Mouse (Mus musculus) left cerebral cortex, adult 9 months (tissue): ENCODE measurements around the gene Neu1.
"Not testable (repeated sequence)": the region's sequence is repeated elsewhere in the genome, so short reads cannot be mapped to it uniquely, and the experiment has no call there.

Experiments used
- DNase-seq, 2 experiments: peaks; one replicate each; pipeline ENCODE4 v3.0.0; 2022; ENCODE audit warnings: low spot score in 2 of 2

The Neu1 gene

DNA sequence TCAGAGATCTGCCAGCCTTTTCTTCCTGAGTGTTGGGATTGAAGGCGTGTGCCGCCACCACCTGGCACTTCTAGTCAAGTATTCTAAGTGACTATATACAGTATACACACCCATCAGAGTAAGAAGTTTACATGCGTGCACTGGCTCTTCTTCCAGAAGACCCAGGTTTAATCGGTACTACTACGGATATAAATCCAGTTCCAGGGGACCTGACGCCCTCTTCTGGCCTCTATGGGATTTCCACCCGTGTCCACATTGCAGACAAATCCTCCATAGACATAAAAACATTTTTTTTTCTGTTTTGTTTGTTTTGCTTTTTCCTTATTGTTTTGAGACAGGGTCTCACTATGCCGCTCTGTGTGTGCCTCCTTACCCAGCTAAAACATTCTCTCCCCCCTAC, 16.6 kb downstream of the Neu1 start:
- no peak for DNase-seq

DNA sequence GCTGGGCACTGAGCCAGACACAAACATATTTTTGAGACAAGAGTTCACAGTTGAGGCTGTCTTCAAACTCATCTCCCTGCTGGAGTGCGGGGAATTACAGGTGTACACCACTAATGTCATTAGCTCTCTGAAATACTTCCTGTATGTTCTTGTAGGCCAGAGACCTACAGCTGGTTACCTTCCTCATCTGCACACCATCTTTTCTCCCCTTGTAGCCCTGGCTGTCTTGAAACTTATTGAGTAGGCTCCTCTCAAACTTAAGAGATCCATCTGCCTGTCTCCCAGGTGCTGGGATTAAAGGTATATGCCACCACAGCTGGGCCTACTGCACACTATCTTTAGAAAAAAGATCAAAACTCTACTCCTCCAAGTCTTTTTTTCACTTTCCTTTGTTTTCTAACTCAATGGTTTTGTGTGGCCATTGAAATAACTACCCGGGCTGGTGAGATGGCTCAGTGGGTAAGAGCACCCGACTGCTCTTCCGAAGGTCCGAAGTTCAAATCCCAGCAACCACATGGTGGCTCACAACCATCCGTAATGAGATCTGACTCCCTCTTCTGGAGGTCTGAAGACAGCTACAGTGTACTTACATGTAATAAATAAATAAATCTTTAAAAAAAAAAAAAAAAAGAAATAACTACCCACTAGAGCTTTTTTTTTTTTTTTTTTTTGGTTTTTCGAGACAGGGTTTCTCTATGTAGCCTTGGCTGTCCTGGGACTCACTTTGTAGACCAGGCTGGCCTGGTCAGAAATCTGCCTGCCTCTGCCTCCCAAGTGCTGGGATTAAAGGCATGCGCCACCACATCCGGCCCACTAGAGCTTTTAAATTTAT, 17.9 kb downstream of the Neu1 start:
- not testable (repeated sequence) for DNase-seq

DNA sequence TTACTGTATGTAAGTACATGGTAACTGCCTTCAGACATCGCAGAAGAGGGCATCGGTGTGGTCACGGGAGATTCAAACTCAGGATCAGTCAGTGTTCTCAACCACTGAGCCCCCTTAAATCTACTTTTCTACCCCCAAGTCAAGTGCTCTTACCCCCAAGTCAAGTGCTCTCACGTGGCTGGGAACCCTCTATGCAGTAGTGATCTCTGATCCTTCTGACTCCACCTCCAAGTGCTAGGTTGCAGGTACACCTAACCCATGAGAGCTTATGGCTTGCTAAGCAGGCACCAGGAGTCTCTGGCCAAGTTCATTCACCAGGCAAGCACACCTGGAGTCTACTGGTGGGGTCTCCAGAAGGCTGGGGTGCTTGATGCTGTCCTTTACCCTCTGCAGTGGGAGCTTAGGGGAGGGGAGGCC, 18.5 kb downstream of the Neu1 start:
- no peak for DNase-seq

DNA sequence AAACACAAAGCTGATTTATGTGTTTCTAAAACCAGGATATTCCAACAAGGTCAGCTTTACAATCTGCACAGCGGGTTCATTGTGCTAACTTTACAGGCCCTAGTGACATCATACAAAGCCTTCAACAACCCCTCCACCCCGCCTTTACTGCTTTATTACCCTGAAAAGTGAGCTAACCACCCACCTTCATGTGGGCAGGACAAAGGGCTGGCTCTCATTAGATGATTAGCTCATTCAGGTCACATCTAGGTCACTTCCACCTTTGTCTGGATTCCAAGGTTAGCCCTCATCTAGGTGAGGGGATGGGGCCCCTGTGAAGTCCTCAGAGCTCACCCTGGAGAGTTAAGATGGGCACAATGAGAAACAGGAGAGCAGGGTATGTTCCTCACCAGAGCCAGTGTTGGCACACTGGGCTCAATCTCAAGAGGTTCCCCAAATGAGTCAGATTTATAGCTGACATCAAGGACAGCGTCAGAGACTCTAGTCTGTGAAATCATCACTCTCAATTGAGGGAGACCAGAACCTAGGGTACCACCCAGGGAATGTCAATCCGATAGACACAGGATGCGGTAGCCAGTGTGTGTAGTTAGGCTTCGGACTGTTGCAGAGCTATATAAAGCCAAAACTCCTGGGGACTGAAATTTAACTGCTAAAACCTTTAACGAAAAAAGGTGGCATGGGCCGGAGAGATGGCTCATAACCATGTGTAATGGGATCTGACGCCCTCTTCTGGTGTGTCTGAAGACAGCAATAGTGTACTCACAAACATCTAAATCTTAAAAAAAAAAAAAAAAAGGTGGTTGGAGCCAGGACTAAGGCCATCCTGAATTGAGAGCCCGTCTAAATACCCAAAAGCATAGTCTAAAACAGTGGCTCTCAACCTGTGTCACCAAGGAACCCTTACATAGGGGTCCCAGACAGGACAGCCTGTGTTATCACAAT, 19.7 kb downstream of the Neu1 start:
- DNase-seq: no peak

DNA sequence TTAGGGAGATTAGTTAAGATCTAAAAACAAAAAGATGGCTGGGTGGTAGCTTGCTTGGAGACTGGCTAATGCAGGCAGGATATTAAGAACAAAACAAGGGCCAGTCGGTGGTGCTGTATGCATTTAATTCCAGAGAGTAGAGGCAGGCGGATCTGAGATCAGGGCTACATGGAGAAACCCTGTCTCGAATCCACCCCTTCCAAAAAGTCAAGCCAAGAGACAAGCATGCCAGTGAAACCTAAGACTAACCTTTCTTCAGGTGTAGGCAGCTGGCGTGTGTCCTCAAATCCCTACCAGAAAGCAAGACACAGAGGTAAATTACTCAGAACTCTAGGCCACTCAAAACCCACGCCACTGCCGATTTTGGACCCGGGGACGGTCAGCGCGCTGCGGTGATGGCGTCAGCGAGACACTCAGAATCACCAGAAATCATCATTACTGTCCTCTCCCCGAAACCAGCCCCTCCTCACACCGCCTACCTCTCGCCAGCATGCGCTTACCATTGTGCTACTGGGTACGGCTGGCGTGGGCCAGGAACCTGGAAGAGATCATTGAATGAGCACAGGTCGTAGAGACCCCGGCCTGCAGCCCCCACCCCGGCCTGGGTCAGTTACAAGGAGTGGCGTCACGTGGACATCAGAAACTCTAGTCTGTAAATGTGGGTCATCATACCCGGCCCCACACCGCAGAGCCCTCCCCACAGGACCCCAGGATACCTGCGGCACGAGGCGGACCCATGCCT, 20.8 kb downstream of the Neu1 start:
- peak in 1 of 2 experiments; percentile 50 for DNase-seq

DNA sequence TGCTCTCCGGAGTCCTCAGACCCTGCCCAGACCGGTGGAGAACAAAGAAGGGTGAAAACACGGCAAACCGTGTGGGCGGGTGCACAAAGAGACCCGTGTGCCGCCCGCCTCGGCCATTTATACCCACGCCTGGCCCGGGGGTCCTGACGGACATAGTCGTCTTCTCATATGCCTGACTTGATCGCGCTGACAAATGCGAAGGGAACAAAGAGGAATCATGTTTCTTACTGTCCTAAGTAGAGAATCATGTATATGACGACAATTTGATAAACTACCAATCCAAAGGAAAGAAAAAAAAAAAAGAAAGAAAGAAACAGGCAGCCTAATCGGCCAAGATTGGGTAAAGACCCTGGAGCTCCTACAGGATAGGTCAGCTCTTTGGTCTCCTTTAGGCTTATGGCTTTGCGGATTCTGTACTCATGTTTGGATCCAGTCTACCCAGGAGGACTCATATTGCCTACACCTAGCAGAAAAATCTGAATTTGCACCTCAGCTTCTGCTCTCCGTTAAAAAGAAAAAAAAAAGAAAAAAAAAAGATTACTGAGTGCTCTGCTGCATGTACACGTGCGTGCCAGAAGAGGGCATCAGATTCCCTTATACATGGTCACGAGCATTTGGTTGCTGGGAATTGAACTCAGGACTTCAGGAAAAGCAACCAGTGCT, 21.5 kb downstream of the Neu1 start:
- DNase-seq: peak; percentile 52 to 77

DNA sequence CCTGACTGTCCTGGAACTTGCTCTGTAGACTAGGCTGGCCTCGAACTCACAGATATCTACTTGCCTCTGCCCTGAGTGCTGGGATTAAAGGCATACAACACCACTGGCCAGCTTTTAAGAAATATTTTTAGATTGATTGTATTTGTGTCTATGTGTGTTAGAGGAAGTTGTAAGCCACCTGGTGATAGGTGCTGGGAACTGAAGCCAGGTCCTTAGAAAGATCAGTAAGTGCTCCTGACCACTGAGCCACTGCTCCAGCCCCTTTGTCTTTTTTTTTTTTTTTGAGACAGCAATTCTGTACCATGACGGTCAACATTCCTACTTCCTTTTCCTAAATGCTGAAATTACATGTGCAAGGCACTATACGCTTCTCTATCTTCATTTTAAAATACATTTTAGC, 22.2 kb downstream of the Neu1 start:
- DNase-seq: no peak

DNA sequence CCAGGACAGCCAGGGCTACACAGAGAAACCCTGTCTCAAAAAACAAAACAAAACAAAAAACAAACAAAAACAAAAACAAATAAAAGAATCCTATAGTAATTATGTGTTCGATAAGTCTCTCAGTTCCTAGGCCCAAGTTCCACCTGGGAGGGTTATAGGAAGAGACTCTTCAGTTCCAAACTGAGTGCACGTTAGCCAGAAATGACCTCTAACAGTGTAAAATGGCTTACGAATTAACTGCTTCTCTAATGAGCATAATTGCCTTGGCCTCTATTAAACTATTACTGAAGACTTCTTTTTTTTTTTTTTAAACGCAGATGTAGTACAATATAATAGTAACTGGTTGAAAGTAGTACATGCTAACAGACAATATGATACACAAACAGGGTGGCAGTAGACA, 22.9 kb downstream of the Neu1 start:
- DNase-seq: no peak

DNA sequence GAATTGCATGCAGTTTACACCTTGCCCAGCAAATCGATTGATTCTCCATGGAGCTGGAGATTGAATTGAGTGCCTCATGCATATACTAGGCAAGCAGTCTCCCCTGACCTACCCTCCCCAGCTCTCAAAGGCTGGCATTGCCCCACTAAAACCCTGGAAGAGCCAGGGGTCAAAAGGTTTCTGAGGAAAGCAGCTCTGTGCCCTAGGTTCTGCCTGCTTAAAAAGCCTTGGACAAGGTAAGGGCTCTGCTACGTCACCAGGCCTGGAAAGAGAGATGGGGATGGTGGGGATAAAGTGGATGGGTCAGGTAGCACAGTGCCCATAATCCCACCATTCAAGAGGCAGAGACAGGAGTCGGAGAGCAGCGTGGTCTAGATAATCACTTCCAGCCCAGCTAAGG, 23.8 kb downstream of the Neu1 start:
- no peak for DNase-seq

DNA sequence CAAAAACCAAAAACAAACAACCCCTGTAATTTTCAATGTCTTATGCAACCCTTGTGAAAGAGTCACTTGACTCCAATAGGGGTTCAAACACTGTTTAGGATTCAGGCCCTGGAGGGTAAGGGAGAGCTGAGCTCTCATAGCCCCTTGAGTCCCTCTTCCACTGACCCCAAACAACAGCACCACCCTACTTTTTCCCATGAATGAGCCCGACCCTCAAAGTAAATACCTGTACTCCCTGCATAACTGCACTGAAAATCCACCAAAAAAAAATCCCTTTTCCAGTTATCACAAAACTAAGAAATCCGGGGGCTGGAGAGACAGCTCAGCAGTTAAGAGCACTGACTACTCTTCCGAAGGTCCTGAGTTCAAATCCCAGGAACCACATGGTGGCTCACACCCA, 24.8 kb downstream of the Neu1 start:
- DNase-seq: no peak

DNA sequence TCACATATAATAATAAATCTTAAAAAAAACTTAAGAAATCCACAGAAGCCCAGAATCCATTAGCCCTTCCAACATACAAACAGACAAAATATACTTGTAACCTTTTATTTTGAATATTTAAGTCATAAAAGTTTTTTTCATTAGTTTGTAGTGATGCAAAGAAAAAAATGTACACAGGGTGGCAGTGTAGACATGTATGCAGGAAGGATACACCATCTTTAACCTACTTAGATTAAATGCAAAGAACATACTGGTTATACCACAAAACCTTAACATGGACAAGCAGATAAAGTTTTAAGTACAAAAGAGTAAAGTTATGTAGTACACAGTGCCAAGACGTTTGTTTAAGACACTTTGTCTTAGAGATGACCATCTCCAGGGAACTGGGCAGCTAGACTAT, 25.3 kb downstream of the Neu1 start:
- no peak for DNase-seq

DNA sequence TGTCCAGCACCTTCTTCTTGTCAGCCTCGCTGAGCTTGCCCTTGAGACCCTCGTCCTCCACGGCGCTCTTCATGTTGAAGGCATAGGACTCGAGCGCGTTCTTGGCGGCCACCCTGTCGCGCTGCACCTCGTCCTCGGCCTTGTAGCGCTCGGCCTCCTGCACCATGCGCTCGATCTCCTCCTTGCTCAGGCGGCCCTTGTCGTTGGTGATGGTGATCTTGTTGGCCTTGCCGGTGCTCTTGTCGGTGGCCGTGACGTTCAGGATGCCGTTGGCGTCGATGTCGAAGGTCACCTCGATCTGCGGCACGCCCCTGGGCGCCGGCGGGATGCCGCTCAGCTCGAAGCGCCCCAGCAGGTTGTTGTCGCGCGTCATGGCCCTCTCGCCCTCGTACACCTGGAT, 26.2 kb downstream of the Neu1 start:
- DNase-seq: not testable (repeated sequence)

DNA sequence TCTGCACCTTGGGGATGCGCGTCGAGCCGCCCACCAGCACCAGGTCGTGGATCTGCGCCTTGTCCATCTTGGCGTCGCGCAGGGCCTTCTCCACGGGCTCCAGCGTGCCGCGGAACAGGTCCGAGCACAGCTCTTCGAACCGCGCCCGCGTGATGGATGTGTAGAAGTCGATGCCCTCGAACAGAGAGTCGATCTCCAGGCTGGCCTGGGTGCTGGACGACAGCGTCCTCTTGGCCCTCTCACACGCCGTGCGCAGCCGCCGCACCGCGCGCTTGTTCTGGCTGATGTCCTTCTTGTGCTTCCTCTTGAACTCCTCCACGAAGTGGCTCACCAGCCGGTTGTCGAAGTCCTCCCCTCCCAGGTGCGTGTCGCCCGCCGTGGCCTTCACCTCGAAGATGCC, 26.9 kb downstream of the Neu1 start:
- not testable (repeated sequence) for DNase-seq

DNA sequence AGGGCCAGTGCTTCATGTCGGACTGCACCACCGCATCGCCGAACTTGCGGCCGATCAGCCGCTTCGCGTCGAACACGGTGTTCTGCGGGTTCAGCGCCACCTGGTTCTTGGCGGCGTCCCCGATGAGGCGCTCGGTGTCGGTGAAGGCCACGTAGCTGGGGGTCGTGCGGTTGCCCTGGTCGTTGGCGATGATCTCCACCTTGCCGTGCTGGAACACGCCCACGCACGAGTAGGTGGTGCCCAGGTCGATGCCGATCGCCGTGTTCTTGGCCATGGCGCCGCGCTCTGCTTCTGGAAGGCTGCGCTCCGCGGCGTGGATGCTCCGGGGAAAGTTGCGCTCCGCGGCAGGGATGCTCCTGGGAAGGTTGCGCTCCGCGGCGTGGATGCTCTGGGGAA, 27.7 kb downstream of the Neu1 start:
- not testable (repeated sequence) for DNase-seq

DNA sequence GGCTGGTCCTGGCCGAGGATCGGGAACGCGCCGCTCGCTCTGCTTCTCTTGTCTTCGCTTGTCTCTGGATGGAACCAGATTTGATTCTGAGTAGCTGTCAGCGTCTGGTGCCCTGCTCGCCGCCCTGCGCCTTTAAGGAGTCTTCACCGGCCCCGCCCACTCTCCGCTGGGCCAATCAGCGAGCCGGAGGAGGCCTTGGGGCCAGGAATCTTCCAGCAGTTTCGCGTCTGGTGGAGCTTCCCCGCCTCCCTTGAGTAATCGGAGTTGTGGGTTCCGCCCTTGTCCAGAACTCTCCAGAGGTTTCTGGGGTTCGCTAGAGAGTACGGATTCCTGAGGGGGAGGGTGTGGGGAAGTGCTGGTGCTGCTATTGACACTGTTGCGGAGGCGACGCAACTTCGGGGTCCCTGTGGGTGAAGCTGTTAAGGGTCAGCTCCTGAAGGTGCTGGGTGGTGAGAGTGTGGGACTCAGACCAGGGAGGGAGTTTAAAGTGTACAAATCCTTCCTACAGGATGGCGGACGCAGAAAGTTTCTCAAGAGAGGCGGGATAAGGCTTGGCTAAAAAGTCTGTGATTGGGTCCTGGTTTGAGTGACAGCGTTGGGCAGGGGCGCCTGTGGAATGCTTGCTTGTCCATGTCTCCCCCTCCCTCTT, 28.2 kb downstream of the Neu1 start, which contains the start of gene Hspa1b:
Gene Hspa1b (minus strand): TSS at position 109 of the 649 bp plus-strand sequence.
- DNase-seq: peak; percentile 69 to 85

DNA sequence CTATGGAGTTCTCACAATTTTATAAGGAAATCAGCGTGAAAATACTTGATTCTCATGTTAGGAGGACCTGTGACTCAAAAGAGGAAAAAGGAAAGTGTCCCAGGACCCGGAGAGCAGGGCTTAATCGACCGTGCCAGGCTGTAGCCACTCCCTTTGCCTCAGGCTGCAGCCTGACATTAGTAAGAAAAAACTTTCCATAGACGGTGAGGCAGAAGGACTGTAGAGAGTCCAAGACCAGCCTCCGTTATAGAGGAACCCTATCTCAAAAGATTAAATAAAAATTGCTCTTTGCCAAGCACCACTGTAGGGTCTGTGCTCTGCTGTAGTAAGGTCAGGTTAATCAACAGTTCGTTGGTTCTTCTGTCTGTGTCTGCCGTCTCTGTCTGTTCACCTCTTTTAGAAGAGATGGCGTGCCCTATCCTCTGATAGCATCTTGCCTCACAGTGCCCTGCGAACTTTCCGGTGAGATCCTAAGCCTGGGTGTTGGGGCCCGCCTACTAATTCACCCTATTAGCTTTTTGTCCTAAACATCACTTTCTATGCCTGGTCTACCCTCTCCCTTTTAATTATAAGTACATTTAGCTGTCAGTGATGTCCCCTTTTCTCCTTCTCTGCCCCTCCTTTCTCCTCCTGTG, 28.9 kb downstream of the Neu1 start:
- no peak for DNase-seq

DNA sequence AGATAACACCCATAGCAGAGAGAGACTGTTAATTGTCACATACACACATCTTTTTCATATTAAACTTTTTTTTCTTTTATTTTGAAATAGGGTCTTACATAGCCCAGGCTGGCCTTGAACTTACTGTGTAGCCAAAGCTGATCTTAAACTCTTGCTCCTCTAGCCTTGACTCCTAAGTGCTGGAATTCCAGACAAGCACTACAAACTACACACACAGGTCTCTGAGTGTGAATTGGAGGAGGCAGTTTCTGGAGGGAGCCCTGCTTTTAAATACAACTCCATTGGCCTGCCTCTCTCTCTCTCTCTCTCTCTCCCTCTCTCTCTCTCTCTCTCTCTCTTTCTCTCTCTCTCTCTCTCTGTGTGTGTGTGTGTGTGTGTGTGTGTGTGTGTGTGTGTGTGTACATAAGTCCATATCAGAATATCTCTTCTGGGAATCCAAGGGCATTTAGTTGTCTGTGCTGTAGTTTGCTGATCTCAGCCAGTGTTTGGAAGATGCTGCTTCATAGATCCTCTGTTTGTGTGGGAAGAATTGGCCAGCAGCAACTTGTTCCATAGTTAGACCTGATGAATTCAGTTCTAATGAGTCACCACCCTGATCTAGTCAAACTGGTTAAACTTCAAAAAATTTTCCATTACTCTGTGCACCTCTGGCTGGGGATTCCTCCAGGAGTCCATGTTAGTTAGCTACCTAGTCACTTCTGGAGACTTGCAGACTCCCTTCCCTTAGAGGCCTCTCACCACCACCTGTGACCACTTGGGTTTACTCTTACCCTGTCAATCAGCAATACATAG, 29.8 kb downstream of the Neu1 start:
- peak in 1 of 2 experiments; percentile 26 for DNase-seq

DNA sequence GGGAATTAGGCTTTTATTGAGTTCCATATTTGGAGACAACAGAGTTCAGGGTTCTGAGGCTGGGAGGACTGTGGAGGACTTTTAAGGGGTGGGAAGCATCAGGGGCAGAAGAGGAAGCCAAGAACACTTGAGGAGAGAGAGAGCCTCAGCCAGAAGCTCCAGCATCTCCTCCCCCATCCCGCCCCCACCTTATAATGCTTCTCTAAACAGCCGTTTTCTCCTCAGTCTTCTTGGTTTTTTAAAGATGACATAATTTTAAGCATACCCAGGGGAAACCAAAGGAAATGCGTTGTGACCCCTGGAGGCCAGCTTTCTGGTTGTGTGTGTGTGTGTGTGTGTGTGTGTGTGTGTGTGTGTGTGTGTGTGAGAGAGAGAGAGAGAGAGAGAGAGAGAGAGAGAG, 31.1 kb downstream of the Neu1 start:
- no peak for DNase-seq

DNA sequence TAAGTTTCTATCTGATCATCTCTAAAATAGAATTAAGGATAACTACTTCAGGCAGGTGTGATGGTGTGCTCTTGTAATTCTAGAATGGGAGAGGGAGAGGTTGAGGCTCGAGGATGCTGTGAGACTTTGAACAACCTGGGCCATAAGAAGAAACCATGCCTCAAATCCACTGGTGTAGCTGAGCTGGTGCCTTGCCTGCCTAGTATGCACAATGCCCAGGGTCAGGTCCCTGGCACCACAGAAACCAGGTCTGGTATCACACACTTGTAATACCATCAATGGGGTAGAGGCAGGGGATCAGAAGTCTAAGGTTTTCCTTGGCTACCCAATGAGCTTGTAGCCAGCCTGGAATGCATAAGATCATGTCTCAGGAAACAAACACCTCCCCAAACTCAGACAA, 31.8 kb downstream of the Neu1 start:
- no peak for DNase-seq

DNA sequence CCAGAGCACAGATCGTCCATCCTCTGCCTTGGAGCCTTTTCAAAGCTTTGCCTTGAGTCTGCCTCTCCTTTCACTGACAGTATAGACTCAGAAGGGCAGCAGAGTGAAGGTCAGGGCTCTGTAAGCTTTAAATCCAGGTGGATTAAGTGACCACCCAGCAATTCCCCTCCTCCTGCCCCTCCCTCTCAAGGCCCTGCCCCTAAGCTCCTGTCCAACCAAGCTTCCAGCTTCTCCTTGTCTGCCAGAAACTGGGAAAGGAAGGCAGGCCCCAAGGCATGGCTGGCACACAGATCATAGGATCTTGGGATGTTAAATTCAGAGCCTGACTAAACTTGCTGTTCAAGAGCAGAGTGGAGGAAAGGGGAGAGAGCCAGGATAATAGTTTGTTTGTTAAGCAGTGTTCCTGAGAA, 33.6 kb downstream of the Neu1 start:
- DNase-seq: no peak
